Mouse (Mus musculus) hindbrain, embryonic 15.5 days (tissue): ENCODE data around the gene Nploc4. TPM values are rescaled to one million over a fixed set of nuclear protein-coding genes. Genes with fewer than 3 reads are reported as not detected.

Experiments
- ATAC-seq: fragments of 200-750 bp; cut with Nextera tagmentation; 2 replicates; pipeline ENCODE4 v1.8.0; 2017; ENCODE audit warnings: low read depth, moderate number of reproducible peaks, moderate TSS enrichment; ENCODE audit not compliant: low FRiP score
- H3K27ac ChIP-seq: fragments of 300-500 bp; sonication (generic); replicated peaks from 2 replicates; pipeline ENCODE4 v1.5.1; 2015; ENCODE audit warnings: mild to moderate bottlenecking, inconsistent platforms
- H3K27me3 ChIP-seq: fragments of 300-500 bp; sonication (generic); 2 replicates; pipeline ENCODE4 v1.6.1; 2015; ENCODE audit warnings: control low read depth, inconsistent platforms
- H3K36me3 ChIP-seq: fragments of 300-500 bp; sonication (generic); 2 replicates; pipeline ENCODE4 v1.6.1; 2015; ENCODE audit warnings: control low read depth, inconsistent platforms
- H3K4me1 ChIP-seq: fragments of 300-500 bp; sonication (generic); replicated peaks from 2 replicates; pipeline ENCODE4 v1.6.1; 2015; ENCODE audit warnings: control low read depth, inconsistent platforms
- H3K4me2 ChIP-seq: fragments of 300-500 bp; sonication (generic); 2 replicates; pipeline ENCODE4 v1.6.1; 2015; ENCODE audit warnings: moderate library complexity, mild to moderate bottlenecking, inconsistent platforms
- H3K4me3 ChIP-seq: fragments of 300-500 bp; sonication (generic); 2 replicates; pipeline ENCODE4 v1.5.1; 2015; ENCODE audit warnings: mild to moderate bottlenecking, inconsistent platforms
- H3K9ac ChIP-seq: fragments of 300-500 bp; sonication (generic); 2 replicates; pipeline ENCODE4 v1.6.1; 2015; ENCODE audit warnings: inconsistent platforms
- H3K9me3 ChIP-seq: fragments of 300-500 bp; sonication (generic); 2 replicates; pipeline ENCODE4 v1.6.1; 2016; ENCODE audit warnings: control low read depth, inconsistent platforms
- WGBS: fragments of 180-500 bp; shearing (Covaris S2); methylation state at CpG from one replicate; pipeline ENCODE4 v1.1.7; 2015; 5-methylcytosine and 5-hydroxymethylcytosine counted together
- polyA plus RNA-seq: library from polyadenylated mRNA; unstranded; fragments of >200 nt; fragmentation: Nextera tagmentation; extraction: Ambion mirVana; gene quantifications from 2 replicates; pipeline ENCODE4 v1.2.1, GENCODE M21; 2015

The Nploc4 gene
- polyA plus RNA-seq, 1 experiment from 2014 or later = 36.9 TPM

DNA sequence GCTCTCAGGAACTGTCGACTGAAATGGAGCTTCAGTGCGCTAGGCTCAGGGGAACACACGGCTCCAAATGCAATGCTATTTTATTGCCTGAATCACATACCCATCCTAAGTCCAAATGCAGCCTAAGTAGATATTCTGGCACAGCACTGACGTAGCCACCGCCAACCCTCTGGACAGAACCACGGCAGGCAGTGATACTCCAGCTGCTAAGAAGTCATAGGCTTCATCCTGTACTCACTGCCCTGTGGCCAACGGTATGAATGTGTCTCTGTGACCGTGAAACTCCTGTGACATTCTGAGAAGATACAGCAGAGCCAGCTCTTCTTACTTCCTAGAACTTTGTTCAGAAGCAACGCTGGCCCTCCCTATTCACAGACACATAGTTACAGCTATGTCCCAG, 48.9 kb downstream of the Nploc4 start:
- H3K27ac ChIP-seq = no peak overlapping the region
- H3K9ac ChIP-seq = no peak overlapping the region
- 92% methylated on average over 9 of the region's 9 CpGs for WGBS
- ATAC-seq = no peak
- H3K4me1 ChIP-seq = no peaks in the 10 kb centered on the region
- no peaks in the 10 kb centered on the region for H3K9me3 ChIP-seq
- peaks cover 46% of the 10 kb centered on the region for H3K36me3 ChIP-seq
- H3K27me3 ChIP-seq = no peaks in the 10 kb centered on the region
- H3K4me2 ChIP-seq = no peak overlapping the region
- no peak overlapping the region for H3K4me3 ChIP-seq

- Histone ChIP-seq H3K4me3 (no peak overlapping the region), H3K9me3 (no peaks in the 10 kb centered on the region), H3K9ac (no peak overlapping the region), H3K27me3 (no peaks in the 10 kb centered on the region), H3K4me2 (no peak overlapping the region), H3K27ac (no peak overlapping the region), H3K4me1 (no peaks in the 10 kb centered on the region), H3K36me3 (peaks cover 54% of the 10 kb centered on the region)
- ATAC-seq = no peak
- 70% methylated on average over 2 of the region's 2 CpGs for WGBS
These were observed 50.4 kb downstream of the Nploc4 start for GRCm38 (mm10) chr11:120387157-120387556.

DNA sequence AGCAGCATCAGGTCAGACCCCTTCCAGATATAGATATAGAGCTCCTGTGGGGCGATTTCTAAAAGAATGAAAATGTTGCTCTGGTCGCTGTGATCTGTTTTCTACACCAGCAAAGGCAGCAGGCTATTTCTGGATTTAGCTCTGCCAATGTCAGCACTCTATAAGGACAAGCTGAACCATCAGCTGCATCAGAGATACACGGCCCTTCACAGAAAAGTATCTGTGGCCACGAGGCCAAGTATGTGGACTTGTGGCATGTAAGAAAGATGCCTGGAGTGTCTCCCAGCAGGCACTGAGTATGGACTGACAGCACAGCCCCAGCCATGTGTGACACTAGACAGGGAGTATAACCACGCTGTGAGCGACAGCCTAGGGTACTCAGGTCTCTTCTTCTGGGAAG, 50.9 kb downstream of the Nploc4 start:
- Histone ChIP-seq H3K27me3 (no peaks in the 10 kb centered on the region), H3K9me3 (no peaks in the 10 kb centered on the region), H3K4me2 (no peak overlapping the region), H3K4me3 (no peak overlapping the region), H3K27ac (no peak overlapping the region), H3K9ac (no peak overlapping the region), H3K4me1 (no peaks in the 10 kb centered on the region), H3K36me3 (peaks cover 57% of the 10 kb centered on the region)
- 92% methylated on average over 6 of the region's 6 CpGs for WGBS
- no peak for ATAC-seq

GRCm38 (mm10) chr11:120382509-120382908, 55.0 kb downstream of the Nploc4 start:
- whole genome bisulfite sequencing = 94% methylated on average over 9 of the region's 9 CpGs
- Histone ChIP-seq H3K36me3 (peaks cover 61% of the 10 kb centered on the region), H3K9ac (no peak overlapping the region), H3K27me3 (no peaks in the 10 kb centered on the region), H3K4me1 (peaks cover 16% of the 10 kb centered on the region), H3K27ac (no peak overlapping the region), H3K4me2 (no peak overlapping the region), H3K4me3 (no peak overlapping the region), H3K9me3 (no peaks in the 10 kb centered on the region)
- ATAC-seq = no peak

GRCm38 (mm10) chr11:120381157-120381556, 56.4 kb downstream of the Nploc4 start:
- Histone ChIP-seq H3K4me1 (peaks cover 27% of the 10 kb centered on the region), H3K9me3 (no peaks in the 10 kb centered on the region)

GRCm38 (mm10) chr11:120380271-120380670, 57.2 kb downstream of the Nploc4 start:
- H3K9ac ChIP-seq = no peak overlapping the region
- peaks cover 34% of the 10 kb centered on the region for H3K4me1 ChIP-seq
- peaks cover 59% of the 10 kb centered on the region for H3K36me3 ChIP-seq
- H3K4me2 ChIP-seq = no peak overlapping the region
- no peak overlapping the region for H3K4me3 ChIP-seq
- H3K27ac ChIP-seq = no peak overlapping the region
- no peaks in the 10 kb centered on the region for H3K9me3 ChIP-seq
- no peak for ATAC-seq
- 97% methylated on average over 3 of the region's 3 CpGs for WGBS
- no peaks in the 10 kb centered on the region for H3K27me3 ChIP-seq

More at GRCm38 (mm10) chr11:120381157-120381556, 56.4 kb downstream of the Nploc4 start:
- Histone ChIP-seq H3K9ac (no peak overlapping the region), H3K4me3 (no peak overlapping the region), H3K27ac (no peak overlapping the region), H3K36me3 (peaks cover 55% of the 10 kb centered on the region), H3K27me3 (no peaks in the 10 kb centered on the region), H3K4me2 (no peak overlapping the region)
- WGBS = 90% methylated on average over 4 of the region's 4 CpGs
- ATAC-seq = no peak

DNA sequence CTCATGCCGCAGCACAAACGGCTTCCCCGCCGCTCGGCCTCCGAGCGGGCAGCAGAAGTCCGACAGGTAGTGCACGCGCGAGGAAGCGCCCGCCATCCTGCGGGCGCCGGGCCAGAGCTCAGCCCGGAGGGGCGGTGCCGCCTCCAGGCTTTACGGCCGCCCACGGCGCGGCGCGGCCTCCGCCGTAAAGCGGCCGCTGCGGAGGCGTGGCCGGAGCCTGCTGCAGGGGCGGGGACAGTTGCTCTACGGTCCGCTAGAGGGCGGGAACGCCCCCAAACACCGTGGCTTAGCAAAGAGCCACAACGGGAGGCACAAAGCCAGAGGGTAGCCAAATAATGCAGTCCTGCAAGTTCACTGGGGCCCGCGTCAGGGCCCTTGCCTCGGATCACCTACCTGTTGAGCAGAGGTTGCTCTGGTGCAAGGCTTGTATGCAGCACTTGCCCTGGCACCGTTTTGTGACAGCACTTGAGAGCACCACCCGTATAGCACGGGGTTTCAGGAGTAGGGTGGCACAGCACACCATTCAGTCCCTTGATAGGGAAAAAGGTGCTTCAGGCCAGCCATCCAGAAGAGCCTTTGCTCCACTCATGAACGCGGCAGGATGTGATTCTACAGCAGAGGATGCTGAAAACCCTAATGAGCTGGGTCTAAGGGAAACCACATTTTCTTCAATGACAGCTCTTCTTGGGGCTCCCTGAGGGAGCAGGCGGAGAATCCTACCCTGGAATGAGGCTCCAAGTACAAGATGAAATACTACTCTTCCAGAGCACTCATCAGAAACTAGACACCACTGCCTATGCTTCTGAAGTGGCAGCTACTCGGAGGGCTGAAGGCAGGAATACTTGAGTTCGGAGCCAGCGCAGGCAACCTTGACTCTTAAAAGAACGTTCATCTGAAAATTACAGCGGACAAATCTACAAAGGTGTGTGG, 58.6 kb downstream of the Nploc4 start, which contains the start of gene Faap100:
Gene Faap100 (minus strand): TSS at position 154 of the 930 bp plus-strand sequence.
- WGBS = 10% methylated on average over 48 of the region's 54 CpGs
- peak within 1 kb of the TSS; percentile 82 for H3K4me3 ChIP-seq
- peak within 1 kb of the TSS; percentile 73 for H3K27ac ChIP-seq
- ATAC-seq = peak; percentile 84
- H3K9ac ChIP-seq = peak within 1 kb of the TSS; percentile 78
- no peaks in the 10 kb centered on the region for H3K27me3 ChIP-seq
- no peaks in the 10 kb centered on the region for H3K9me3 ChIP-seq
- H3K4me1 ChIP-seq = peaks cover 34% of the 10 kb centered on the region
- H3K36me3 ChIP-seq = peaks cover 63% of the 10 kb centered on the region
- peak within 1 kb of the TSS; percentile 86 for H3K4me2 ChIP-seq

GRCm38 (mm10) chr11:120378031-120378610, 59.4 kb downstream of the Nploc4 start:
- 3% methylated on average over 40 of the region's 40 CpGs for WGBS
- Histone ChIP-seq H3K27me3 (no peaks in the 10 kb centered on the region), H3K27ac (peak overlapping the region; percentile 73), H3K9ac (peak overlapping the region; percentile 78), H3K4me3 (peak overlapping the region; percentile 82), H3K4me1 (peaks cover 34% of the 10 kb centered on the region), H3K9me3 (no peaks in the 10 kb centered on the region), H3K4me2 (peak overlapping the region; percentile 86), H3K36me3 (peaks cover 63% of the 10 kb centered on the region)
- ATAC-seq = peak; percentile 21; the same call in 1 of the 2 replicates

DNA sequence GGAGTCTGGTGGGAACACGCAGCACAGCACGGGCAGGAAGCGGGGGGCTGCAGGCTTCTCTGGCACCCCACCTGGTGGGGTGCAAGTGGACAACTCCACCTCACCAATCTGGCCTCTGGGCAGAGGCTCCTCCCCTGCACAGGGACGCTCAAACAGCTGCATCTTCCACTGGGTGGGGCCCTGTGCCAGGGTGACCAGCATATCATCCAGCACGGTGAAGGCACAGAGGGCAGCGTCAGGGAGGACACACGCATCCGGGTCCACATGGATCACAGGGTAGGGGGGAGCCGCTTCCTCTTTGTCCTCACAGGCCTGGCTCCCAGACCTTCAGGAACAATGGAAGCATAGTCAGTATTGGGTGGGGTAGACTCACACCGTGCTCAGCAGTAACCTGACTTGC, 60.2 kb downstream of the Nploc4 start:
- Histone ChIP-seq H3K9me3 (no peaks in the 10 kb centered on the region), H3K27me3 (no peaks in the 10 kb centered on the region), H3K9ac (peak overlapping the region; percentile 78), H3K27ac (peak overlapping the region; percentile 73), H3K4me1 (peaks cover 34% of the 10 kb centered on the region), H3K36me3 (peaks cover 64% of the 10 kb centered on the region), H3K4me3 (peak overlapping the region; percentile 82), H3K4me2 (peak overlapping the region; percentile 86)
- ATAC-seq = no peak
- 62% methylated on average over 10 of the region's 10 CpGs for WGBS

DNA sequence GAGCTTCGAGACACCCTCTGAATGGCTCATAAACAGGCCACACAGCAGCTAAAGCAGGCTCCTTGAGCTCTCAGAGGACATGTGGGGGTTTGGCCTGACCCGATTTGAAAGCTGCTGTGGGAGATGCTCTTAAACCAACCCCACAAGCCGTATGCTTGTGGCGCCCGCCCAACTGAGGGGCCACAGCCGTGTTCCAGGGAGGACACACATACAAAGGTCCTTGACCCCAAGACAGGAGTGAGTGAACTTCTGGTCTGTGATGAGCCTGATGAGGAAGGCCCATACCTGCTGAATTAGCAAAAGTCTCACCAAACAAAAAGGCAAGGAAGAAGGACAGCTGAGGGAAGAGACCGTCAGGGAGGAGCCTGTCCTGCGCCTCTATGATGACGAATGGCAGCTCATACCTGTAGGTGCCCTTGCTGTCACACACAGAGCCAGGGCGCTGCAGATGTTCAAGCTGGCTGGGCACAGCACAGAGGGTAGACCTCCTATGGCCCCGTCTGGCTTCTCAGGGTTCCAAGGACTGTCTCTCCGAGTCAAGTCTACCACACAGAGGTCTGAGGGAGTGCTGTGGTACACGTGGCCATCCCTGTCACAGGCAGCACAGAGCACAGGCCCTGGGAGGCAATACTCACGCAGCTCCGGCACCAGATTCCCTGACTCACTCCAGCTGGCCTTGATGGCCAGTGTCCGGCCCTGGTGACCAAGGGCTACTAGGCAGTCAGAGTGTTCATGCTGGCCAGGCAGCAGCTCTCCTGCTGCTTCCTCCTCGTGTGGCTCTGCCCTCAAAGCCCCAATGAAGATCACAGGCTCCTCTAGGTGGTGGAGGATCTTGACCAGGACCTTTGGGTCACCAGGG, 61.0 kb downstream of the Nploc4 start:
- Histone ChIP-seq H3K9me3 (no peaks in the 10 kb centered on the region), H3K9ac (peak overlapping the region; percentile 78; the same call in 1 of the 2 replicates), H3K27ac (no peak overlapping the region), H3K27me3 (no peaks in the 10 kb centered on the region), H3K4me1 (peaks cover 34% of the 10 kb centered on the region), H3K4me2 (peak overlapping the region; percentile 86), H3K36me3 (peaks cover 62% of the 10 kb centered on the region), H3K4me3 (peak overlapping the region; percentile 82)
- ATAC-seq = no peak
- 89% methylated on average over 17 of the region's 17 CpGs for WGBS

DNA sequence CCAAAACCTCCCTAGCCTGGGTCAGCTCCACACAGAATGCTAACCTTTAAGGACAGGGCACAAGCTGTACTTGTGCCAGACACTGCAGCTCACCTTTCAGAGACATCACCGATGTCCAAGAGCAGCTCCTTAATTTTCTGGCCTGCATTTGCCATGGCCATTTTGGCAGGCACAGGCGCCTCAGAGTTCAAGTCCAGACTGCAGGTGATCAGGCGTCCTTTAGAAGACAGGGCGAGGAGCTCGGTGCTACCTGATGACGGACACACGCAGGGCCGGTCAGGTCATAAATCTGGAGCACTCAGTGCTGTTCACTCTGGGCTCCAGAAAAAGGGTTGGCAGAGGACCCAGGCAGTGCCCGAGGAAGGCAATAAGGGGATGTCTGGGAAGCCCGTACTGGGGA, 62.2 kb downstream of the Nploc4 start:
- no peak for ATAC-seq
- H3K4me1 ChIP-seq = peaks cover 34% of the 10 kb centered on the region
- no peak overlapping the region for H3K27ac ChIP-seq
- no peaks in the 10 kb centered on the region for H3K27me3 ChIP-seq
- H3K4me3 ChIP-seq = no peak overlapping the region
- no peak overlapping the region for H3K4me2 ChIP-seq
- H3K9me3 ChIP-seq = no peaks in the 10 kb centered on the region
- H3K36me3 ChIP-seq = peaks cover 54% of the 10 kb centered on the region
- WGBS = 92% methylated on average over 10 of the region's 10 CpGs
- H3K9ac ChIP-seq = no peak overlapping the region
